Comparison of ENCODE assay signal across 10 mouse cellular contexts in the genomic region with DNA sequence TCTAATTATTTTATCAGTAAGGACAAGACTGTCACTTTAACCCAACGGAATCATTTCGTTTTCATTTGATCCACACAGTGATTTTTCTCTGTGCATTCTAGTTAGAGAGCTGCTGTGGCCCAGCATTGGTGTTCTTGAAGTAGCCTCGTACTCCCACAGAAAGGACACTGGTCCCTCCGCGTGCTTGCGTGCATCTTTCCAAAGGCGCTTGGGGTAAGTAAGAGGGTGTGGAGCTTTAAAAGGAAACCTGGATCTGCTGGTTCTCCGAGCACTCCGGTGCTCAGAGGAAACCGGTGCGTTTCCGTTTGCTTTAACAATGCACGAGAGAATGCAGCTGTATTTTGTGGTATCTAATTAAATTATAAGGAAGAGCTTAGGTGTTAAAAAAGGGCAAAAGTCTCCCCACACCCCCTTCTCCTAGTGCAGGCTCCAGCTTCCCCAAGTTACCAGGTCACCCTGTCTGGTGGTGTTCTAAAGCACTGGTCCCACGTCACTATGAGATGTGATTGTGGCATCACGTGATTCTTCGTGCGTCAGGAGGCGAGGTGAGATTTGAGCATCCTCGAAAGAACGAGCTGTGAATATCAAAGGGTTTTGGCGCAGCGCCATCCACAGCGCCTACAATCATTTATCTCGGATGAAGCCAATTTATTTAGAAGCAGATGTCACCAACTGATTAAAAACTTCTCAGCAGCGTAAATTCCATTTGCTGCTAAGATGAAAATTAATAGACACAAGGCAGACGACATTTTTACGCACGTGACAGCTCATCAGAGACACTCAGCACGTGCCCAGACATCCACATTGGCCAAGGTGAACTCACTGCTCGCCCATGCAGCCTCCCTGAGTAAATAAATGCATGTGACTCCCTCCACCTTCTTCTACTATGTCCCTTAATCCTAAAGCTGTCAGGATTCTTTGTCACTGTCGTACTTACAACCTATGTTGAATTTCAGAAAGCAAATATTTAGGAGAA. TPM values are rescaled to one million over a fixed set of nuclear protein-coding genes. Genes with fewer than 3 reads are reported as not detected.
DNase-seq lines count a peak whose midpoint lies in the region; ATAC-seq and TF ChIP-seq lines count a peak whose summit lies in the region.
"Had no signal": no experiment of that assay in that cellular context is flagged by ENCODE, and none has a peak within 500 bp of the region (broad histone marks: within the 10 kb centered on the region; RNA-seq: fewer than 3 reads in every experiment).

No protein-coding gene starts in this region.

- H3K36me3 ChIP-seq in heart, embryonic 11.5 days (ENCODE audit: control insufficient read depth, insufficient read depth, low read length): no peaks in the 10 kb centered on the region
- H3K36me3 ChIP-seq in forebrain, embryonic 11.5 days (ENCODE audit: control insufficient read depth, insufficient read depth, low read length): no peaks in the 10 kb centered on the region
- H3K36me3 ChIP-seq in midbrain, embryonic 15.5 days (replicated peaks): no peaks in the 10 kb centered on the region

- H3K4me1 ChIP-seq in heart, embryonic 11.5 days (ENCODE audit: control insufficient read depth, insufficient read depth, low read length): no peaks in the 10 kb centered on the region; the same call in 1 of the 2 replicates
- H3K4me1 ChIP-seq in forebrain, embryonic 11.5 days (replicated peaks; ENCODE audit: control insufficient read depth, insufficient read depth, low read length): no peaks in the 10 kb centered on the region
- H3K4me1 ChIP-seq in midbrain, embryonic 15.5 days: peaks cover 9% of the 10 kb centered on the region

- WGBS in heart, embryonic 11.5 days (ENCODE audit: insufficient replicate concordance): 16% methylated on average over 31 of the region's 31 CpGs
- WGBS in forebrain, embryonic 11.5 days: 19% methylated on average over 31 of the region's 31 CpGs
- 9% methylated on average over 31 of the region's 31 CpGs for WGBS in midbrain, embryonic 15.5 days

- peak overlapping the region; percentile 54 for H3K4me2 ChIP-seq in heart, embryonic 11.5 days
- H3K4me2 ChIP-seq in forebrain, embryonic 11.5 days (ENCODE audit: low read depth, low read length, severe bottlenecking): peak overlapping the region; percentile 41
- peak overlapping the region; percentile 57 for H3K4me2 ChIP-seq in midbrain, embryonic 15.5 days

- peaks cover 11% of the 10 kb centered on the region for H3K27me3 ChIP-seq in heart, embryonic 11.5 days (ENCODE audit: control insufficient read depth, insufficient read depth, low read length)
- H3K27me3 ChIP-seq in forebrain, embryonic 11.5 days (ENCODE audit: control insufficient read depth, insufficient read depth, low read length): no peaks in the 10 kb centered on the region
- H3K27me3 ChIP-seq in midbrain, embryonic 15.5 days (replicated peaks): no peaks in the 10 kb centered on the region
- H3K27me3 ChIP-seq: CH12.LX had no signal

- no peak for TF ChIP-seq CTCF in layer of hippocampus, adult 2 months (conservative IDR thresholded peaks at IDR 0.05)

- H3K9me3 ChIP-seq in heart, embryonic 11.5 days (replicated peaks; ENCODE audit: control insufficient read depth, low read length): no peaks in the 10 kb centered on the region
- H3K9me3 ChIP-seq in forebrain, embryonic 11.5 days (ENCODE audit: control insufficient read depth, low read length): no peaks in the 10 kb centered on the region
- no peaks in the 10 kb centered on the region for H3K9me3 ChIP-seq in midbrain, embryonic 15.5 days

- ATAC-seq in heart, embryonic 11.5 days (replicated peaks; ENCODE audit: insufficient number of reproducible peaks, low FRiP score, low TSS enrichment): no peak
- ATAC-seq in forebrain, embryonic 11.5 days (replicated peaks; ENCODE audit: low FRiP score): peak; percentile 77
- ATAC-seq in midbrain, embryonic 15.5 days (replicated peaks): peak; percentile 93

- DNase-seq in heart, adult 18-20 months: no peak
- DNase-seq in T-cell, adult 2 months (ENCODE audit: low spot score): peak; percentile 51
- no peak for DNase-seq in forebrain, embryonic 11.5 days (ENCODE audit: low spot score)
- peak; percentile 74 to 85 for DNase-seq in layer of hippocampus, adult 2 months (ENCODE audit: low spot score in 2 of 2)
- no peak for DNase-seq in thymus, postnatal 14 days
- DNase-seq in spleen, postnatal 10 days (ENCODE audit: low spot score in 2 of 2): no peak

- peak overlapping the region; percentile 16; the same call in 1 of the 2 replicates for H3K4me3 ChIP-seq in heart, embryonic 11.5 days (ENCODE audit: low read depth, low read length)
- H3K4me3 ChIP-seq in forebrain, embryonic 11.5 days (ENCODE audit: low read depth, low read length): peak overlapping the region; percentile 13
- peak overlapping the region; percentile 44 for H3K4me3 ChIP-seq in layer of hippocampus, adult 2 months
- peak overlapping the region; percentile 43 for H3K4me3 ChIP-seq in midbrain, embryonic 15.5 days

- H3K9ac ChIP-seq in heart, embryonic 11.5 days (ENCODE audit: low read depth, low read length): no peak overlapping the region
- H3K9ac ChIP-seq in forebrain, embryonic 11.5 days (ENCODE audit: low read length): peak overlapping the region; percentile 46; the same call in 1 of the 2 replicates
- peak overlapping the region; percentile 40 for H3K9ac ChIP-seq in midbrain, embryonic 15.5 days

- H3K27ac ChIP-seq in heart, embryonic 11.5 days (ENCODE audit: low read depth, low read length): no peak overlapping the region
- H3K27ac ChIP-seq in forebrain, embryonic 11.5 days (ENCODE audit: low read depth, low read length): no peak overlapping the region
- peak overlapping the region; percentile 44; the same call in 1 of the 2 replicates for H3K27ac ChIP-seq in layer of hippocampus, adult 2 months
- peak overlapping the region; percentile 87 for H3K27ac ChIP-seq in midbrain, embryonic 15.5 days

RNA-seq across cellular contexts. Expression of gene Dner, which starts 14.1 kb away (rescaled TPM):
- 0.75 and 0.99 TPM in 2 replicates for polyA plus RNA-seq in heart, embryonic 11.5 days (2014; fragmentation: Nextera tagmentation; extraction: Ambion mirVana)
- total RNA-seq in heart, adult 18-20 months (2021): not detected
- polyA plus RNA-seq in forebrain, embryonic 11.5 days (2014; fragmentation: Nextera tagmentation; extraction: Ambion mirVana): 28.5 and 31.5 TPM in 2 replicates
- 100 to 1,000 TPM; 112 to 113 TPM for total RNA-seq in layer of hippocampus, adult 2 months (2021)
- polyA plus RNA-seq in midbrain, embryonic 15.5 days (2015; fragmentation: Nextera tagmentation; extraction: Ambion mirVana): 275 and 291 TPM in 2 replicates
- total RNA-seq: CH12.LX; liver, adult 2 months had no signal
- polyA plus RNA-seq: liver, adult 2 months had no signal

Comparison
In these comparisons a context has a peak if more than half of its experiments do, and no peak if none do; other contexts are left out.
1. H3K27ac ChIP-seq: peak in layer of hippocampus, adult 2 months (single experiment) and midbrain, embryonic 15.5 days (single experiment); none in heart, embryonic 11.5 days (single experiment) and forebrain, embryonic 11.5 days (single experiment).
2. DNase-seq: peak in T-cell, adult 2 months (single experiment) and layer of hippocampus, adult 2 months (2 of 2); none in heart, adult 18-20 months (0 of 2), forebrain, embryonic 11.5 days (single experiment), thymus, postnatal 14 days (single experiment) and spleen, postnatal 10 days (0 of 2).
3. RNA of gene Dner, which starts 14.1 kb away (polyA plus RNA-seq): 275 to 291 TPM in midbrain, embryonic 15.5 days and 28.5 to 31.5 TPM in forebrain, embryonic 11.5 days; 0.75 to 0.99 TPM in heart, embryonic 11.5 days; every median in the first group is over 10 times any median in the second.
4. Peak in every context shown above with its lines, with median percentiles within 50 percentile points of each other: H3K4me2 ChIP-seq and H3K4me3 ChIP-seq.